ENCODE assay signal across 8 mouse cellular contexts in the genomic region with DNA sequence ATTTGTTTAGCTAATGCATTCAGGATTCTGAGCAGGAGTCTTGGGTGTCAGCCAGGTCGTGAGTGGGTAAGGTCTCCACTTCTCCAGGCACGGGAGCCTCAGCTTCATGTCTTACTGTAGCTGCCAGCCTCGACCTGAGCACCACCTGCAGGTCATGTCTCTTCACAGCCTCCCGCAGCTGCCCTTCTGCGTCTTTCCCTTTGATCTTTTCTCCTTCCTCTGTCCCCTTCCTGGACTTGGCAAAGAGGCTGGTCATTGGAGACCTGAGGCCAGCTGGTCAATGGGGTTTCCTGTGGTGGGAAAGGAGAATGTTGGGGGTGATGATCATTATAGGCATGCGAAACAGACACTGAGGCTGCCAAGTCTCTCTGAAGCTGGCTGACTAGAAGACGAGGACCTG. TPM values are rescaled to one million over a fixed set of nuclear protein-coding genes. Genes with fewer than 3 reads are reported as not detected.
DNase-seq lines count a peak whose midpoint lies in the region; ATAC-seq lines count a peak whose summit lies in the region.

No protein-coding gene starts in this region.

- H3K9ac ChIP-seq in forebrain, embryonic 14.5 days (ENCODE audit: low read length) = no peak overlapping the region
- H3K9ac ChIP-seq in forebrain, embryonic 12.5 days = no peak overlapping the region

- no peak overlapping the region for H3K4me2 ChIP-seq in forebrain, embryonic 14.5 days (ENCODE audit: low read length)
- H3K4me2 ChIP-seq in forebrain, embryonic 12.5 days = no peak overlapping the region

- no peak for ATAC-seq in forebrain, embryonic 14.5 days
- no peak for ATAC-seq in forebrain, embryonic 12.5 days (ENCODE audit: low FRiP score)
- 0 out of 2 replicates have a peak, but pooled peaks have one; percentile 30 for ATAC-seq in neutrophil, adult 5-6 weeks (ENCODE audit: extremely low read depth, insufficient number of reproducible peaks, low FRiP score, poor library complexity, severe bottlenecking)

- H3K4me3 ChIP-seq in forebrain, embryonic 14.5 days (ENCODE audit: low read depth, low read length) = no peak overlapping the region
- H3K4me3 ChIP-seq in forebrain, embryonic 12.5 days (replicated peaks) = no peak overlapping the region

- no peaks in the 10 kb centered on the region for H3K27me3 ChIP-seq in forebrain, embryonic 14.5 days (replicated peaks; ENCODE audit: control insufficient read depth, insufficient read depth, low read length)
- no peaks in the 10 kb centered on the region for H3K27me3 ChIP-seq in forebrain, embryonic 12.5 days

- intact Hi-C loops in left cerebral cortex, postnatal 36 days (cut with DNase I) = no loop called here

- H3K9me3 ChIP-seq in forebrain, embryonic 14.5 days (replicated peaks; ENCODE audit: control insufficient read depth, low read length) = no peaks in the 10 kb centered on the region
- H3K9me3 ChIP-seq in forebrain, embryonic 12.5 days = no peaks in the 10 kb centered on the region

- no peaks in the 10 kb centered on the region for H3K4me1 ChIP-seq in forebrain, embryonic 14.5 days (ENCODE audit: control insufficient read depth, insufficient read depth, low read length)
- H3K4me1 ChIP-seq in forebrain, embryonic 12.5 days = peaks cover 8% of the 10 kb centered on the region; the same call in 1 of the 2 replicates

- DNase-seq in forebrain, embryonic 14.5 days (ENCODE audit: low spot score) = peak; percentile 3
- DNase-seq in ovary, adult 18-20 months (ENCODE audit: low spot score) = peak; percentile 6
- DNase-seq in ovary, postnatal 10 days (ENCODE audit: low spot score) = no peak
- peak; percentile 62 for DNase-seq in cerebellum, adult 9-11 months
- no peak for DNase-seq in right cerebral cortex, adult 18-20 months
- DNase-seq in left cerebral cortex, postnatal 36 days (ENCODE audit: low spot score in 2 of 2) = no peak

- H3K27ac ChIP-seq in forebrain, embryonic 14.5 days (ENCODE audit: low read depth, low read length) = no peak overlapping the region
- no peak overlapping the region for H3K27ac ChIP-seq in forebrain, embryonic 12.5 days

- peaks cover 19% of the 10 kb centered on the region for H3K36me3 ChIP-seq in forebrain, embryonic 14.5 days (ENCODE audit: control insufficient read depth, insufficient read depth, low read length)
- H3K36me3 ChIP-seq in forebrain, embryonic 12.5 days (replicated peaks) = peaks cover 12% of the 10 kb centered on the region

- WGBS in forebrain, embryonic 14.5 days = 42% methylated on average over 7 of the region's 7 CpGs
- 42% methylated on average over 7 of the region's 7 CpGs for WGBS in forebrain, embryonic 12.5 days

RNA-seq across cellular contexts. Expression of gene Nfkb2, which starts 55.1 kb away (rescaled TPM):
- 1.4 and 1.6 TPM in 2 replicates for polyA plus RNA-seq in forebrain, embryonic 14.5 days (2014; fragmentation: Nextera tagmentation; extraction: Ambion mirVana)
- 2.5 and 2.9 TPM in 2 replicates for polyA plus RNA-seq in forebrain, embryonic 12.5 days (2016; fragmentation: Nextera tagmentation; extraction: Ambion mirVana)
- 84.7 and 87.8 TPM in 2 replicates for total RNA-seq in neutrophil, adult 5-6 weeks (2017)
- total RNA-seq in left cerebral cortex, postnatal 36 days (2021) = 1 to 10 TPM; 2.1 to 2.9 TPM

Comparison
In these comparisons a context has a peak if more than half of its experiments do, and no peak if none do; other contexts are left out.
1. DNase-seq: peak in forebrain, embryonic 14.5 days (single experiment), ovary, adult 18-20 months (single experiment) and cerebellum, adult 9-11 months (single experiment); none in ovary, postnatal 10 days (single experiment), right cerebral cortex, adult 18-20 months (single experiment) and left cerebral cortex, postnatal 36 days (0 of 2).
2. RNA of gene Nfkb2, which starts 55.1 kb away (total RNA-seq): 84.7 to 87.8 TPM in neutrophil, adult 5-6 weeks; 2.1 to 2.9 TPM in left cerebral cortex, postnatal 36 days; every median in the first group is over 10 times any median in the second.